Mouse (Mus musculus) embryonic fibroblast, embryonic 13.5 days (primary cell): Measurements from ENCODE around the gene Lmx1b.

Experiments
- CTCF ChIP-seq: IDR thresholded peaks from 2 replicates; pipeline ENCODE4 v1.5.1; 2011; ENCODE audit warnings: mild to moderate bottlenecking, control low read depth, low read length, moderate library complexity, borderline replicate concordance; ENCODE audit not compliant: insufficient read depth
- POLR2A ChIP-seq: IDR thresholded peaks from 2 replicates; pipeline ENCODE4 v1.6.1; 2011; ENCODE audit warnings: low read depth, mild to moderate bottlenecking, control low read depth, low read length, moderate library complexity

DNA sequence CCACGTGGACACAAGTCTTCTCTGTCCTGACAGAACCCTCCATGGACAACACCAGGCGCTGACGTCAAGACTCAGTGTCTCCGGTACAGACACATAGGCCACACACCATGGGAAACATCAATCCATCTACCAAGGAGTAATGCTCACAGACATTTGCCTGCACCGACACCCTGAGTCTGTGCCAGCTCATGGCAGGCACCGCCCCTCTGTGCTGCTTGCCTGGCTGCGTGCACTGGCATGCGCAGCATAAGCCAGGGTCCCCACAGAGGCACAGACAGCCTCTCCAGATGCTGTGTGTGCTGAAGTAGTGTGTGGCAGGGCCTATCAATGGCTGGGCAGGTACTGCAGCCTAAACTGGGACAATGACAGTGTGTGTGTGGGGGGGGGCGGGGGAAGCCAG, 22.6 kb downstream of the Lmx1b start:
- TF ChIP-seq CTCF (no peak), POLR2A (no peak)
